Mouse (Mus musculus) heart, embryonic 14.5 days (tissue): ENCODE results near the gene Carns1. TPM values are rescaled to one million over a fixed set of nuclear protein-coding genes. Genes with fewer than 3 reads are reported as not detected.

ENCODE experiments used
- ATAC-seq: fragments of 200-750 bp; cut with Nextera tagmentation; 2 replicates; pipeline ENCODE4 v1.8.0; 2017; ENCODE audit warnings: low read depth, moderate TSS enrichment; ENCODE audit not compliant: insufficient number of reproducible peaks, insufficient read depth, low FRiP score
- H3K27ac ChIP-seq, 2 experiments: fragments of 200-500 bp in 1 of 2; fragments of 300-500 bp in 1 of 2; sonication (generic) in 1 of 2; replicated peaks in 1 of 2; 2 replicates each; pipeline ENCODE4 v1.5.1; 2012 to 2014; ENCODE audit warnings: low read depth in 2 of 2, low read length in 2 of 2, control low read depth in 1 of 2, mild to moderate bottlenecking in 1 of 2, mixed read lengths in 1 of 2; ENCODE audit not compliant: control insufficient read depth in 1 of 2, insufficient read depth in 1 of 2
- H3K27me3 ChIP-seq: fragments of 300-500 bp; sonication (generic); 2 replicates; pipeline ENCODE4 v1.6.1; 2014; ENCODE audit warnings: mild to moderate bottlenecking, low read length, control low read depth; ENCODE audit not compliant: control insufficient read depth, insufficient read depth
- H3K36me3 ChIP-seq: fragments of 300-500 bp; sonication (generic); 2 replicates; pipeline ENCODE4 v1.6.1; 2014; ENCODE audit warnings: mild to moderate bottlenecking, control low read depth, low read length, mixed read lengths; ENCODE audit not compliant: control insufficient read depth, insufficient read depth
- H3K4me1 ChIP-seq, 2 experiments: fragments of 200-500 bp in 1 of 2; fragments of 300-500 bp in 1 of 2; sonication (generic) in 1 of 2; 2 replicates each; pipeline ENCODE4 v1.6.1; 2012 to 2014; ENCODE audit warnings: low read length in 2 of 2, control low read depth in 1 of 2, mixed read lengths in 1 of 2; ENCODE audit not compliant: control insufficient read depth in 2 of 2, insufficient read depth in 2 of 2
- H3K4me2 ChIP-seq: fragments of 300-500 bp; sonication (generic); 2 replicates; pipeline ENCODE4 v1.6.1; 2014; ENCODE audit warnings: mild to moderate bottlenecking, low read length
- H3K4me3 ChIP-seq, 2 experiments: fragments of 200-500 bp in 1 of 2; fragments of 300-500 bp in 1 of 2; sonication (generic) in 1 of 2; 2 replicates each; pipeline ENCODE4 v1.5.1; 2012 to 2014; ENCODE audit warnings: low read length in 2 of 2, mild to moderate bottlenecking in 2 of 2, control low read depth in 1 of 2, low read depth in 1 of 2, moderate library complexity in 1 of 2; ENCODE audit not compliant: control insufficient read depth in 1 of 2, insufficient read depth in 1 of 2
- H3K9ac ChIP-seq: fragments of 300-500 bp; sonication (generic); 2 replicates; pipeline ENCODE4 v1.6.1; 2014; ENCODE audit warnings: mild to moderate bottlenecking, low read length
- H3K9me3 ChIP-seq: fragments of 300-500 bp; sonication (generic); 2 replicates; pipeline ENCODE4 v1.6.1; 2016; ENCODE audit warnings: low read length, control low read depth; ENCODE audit not compliant: control insufficient read depth
- WGBS: fragments of 180-500 bp; shearing (Covaris S2); extraction: QIAGEN DNeasy Blood & Tissue Kit; methylation state at CpG from one replicate; pipeline ENCODE4 v1.1.7; 2014; 5-methylcytosine and 5-hydroxymethylcytosine counted together
- polyA plus RNA-seq: library from polyadenylated mRNA; unstranded; fragments of >200 nt; fragmentation: Nextera tagmentation; extraction: Ambion mirVana; gene quantifications from 2 replicates; pipeline ENCODE4 v1.2.1, GENCODE M21; 2014

Gene Carns1
- polyA plus RNA-seq, 1 experiment from 2014 or later: 6.5 TPM

GRCm38 (mm10) chr19:4192251-4192985, 17.1 kb upstream of the Carns1 start:
- Histone ChIP-seq H3K4me3 (peak overlapping the region; percentile 68 to 71), H3K4me1 (peaks cover 20 to 36% of the 10 kb centered on the region in 2 experiments), H3K9me3 (no peaks in the 10 kb centered on the region), H3K9ac (peak overlapping the region; percentile 93), H3K4me2 (peak overlapping the region; percentile 94), H3K36me3 (peaks cover 45% of the 10 kb centered on the region), H3K27ac (peak overlapping the region; percentile 73 to 89), H3K27me3 (no peaks in the 10 kb centered on the region)
- under 1% methylated on average over 41 of the region's 52 CpGs for WGBS
- ATAC-seq: peak; percentile 38

GRCm38 (mm10) chr19:4191528-4192250, 16.4 kb upstream of the Carns1 start, which contains the start of gene Ppp1ca:
Gene Ppp1ca, plus strand, starts transcription at chr19:4192065.
- H3K4me3 ChIP-seq: peak within 1 kb of the TSS; percentile 68 to 71
- peak within 1 kb of the TSS; percentile 78 to 89 for H3K27ac ChIP-seq
- peak; percentile 88 for ATAC-seq
- H3K9me3 ChIP-seq: no peaks in the 10 kb centered on the region
- peak within 1 kb of the TSS; percentile 93 for H3K9ac ChIP-seq
- H3K4me2 ChIP-seq: peak within 1 kb of the TSS; percentile 94
- H3K4me1 ChIP-seq: peaks cover 25 to 40% of the 10 kb centered on the region in 2 experiments
- peaks cover 38% of the 10 kb centered on the region for H3K36me3 ChIP-seq
- no peaks in the 10 kb centered on the region for H3K27me3 ChIP-seq
- WGBS: 5% methylated on average over 40 of the region's 47 CpGs

- no peaks in the 10 kb centered on the region for H3K9me3 ChIP-seq
- peak within 1 kb of the TSS; percentile 93 for H3K9ac ChIP-seq
- peak within 1 kb of the TSS; percentile 68 to 71 for H3K4me3 ChIP-seq
- H3K36me3 ChIP-seq: peaks cover 30% of the 10 kb centered on the region
- peak within 1 kb of the TSS; percentile 78 to 89 for H3K27ac ChIP-seq
- H3K4me2 ChIP-seq: peak within 1 kb of the TSS; percentile 94
- no peak for ATAC-seq
- H3K27me3 ChIP-seq: no peaks in the 10 kb centered on the region
- WGBS: 50% methylated on average over 4 of the region's 4 CpGs
- peaks cover 26 to 37% of the 10 kb centered on the region in 2 experiments for H3K4me1 ChIP-seq
These were observed 15.6 kb upstream of the Carns1 start, which contains the start of gene Tbc1d10c for GRCm38 (mm10) chr19:4190831-4191334. Gene Tbc1d10c, minus strand, starts transcription at chr19:4191284.

GRCm38 (mm10) chr19:4189051-4189620, 13.9 kb upstream of the Carns1 start:
- ATAC-seq: no peak
- Histone ChIP-seq H3K4me3 (no peak overlapping the region), H3K9me3 (no peaks in the 10 kb centered on the region), H3K36me3 (peaks cover 13% of the 10 kb centered on the region), H3K4me1 (peaks cover 38 to 48% of the 10 kb centered on the region in 2 experiments), H3K27ac (no peak overlapping the region), H3K9ac (no peak overlapping the region), H3K27me3 (no peaks in the 10 kb centered on the region), H3K4me2 (no peak overlapping the region)
- 80% methylated on average over 12 of the region's 12 CpGs for WGBS

GRCm38 (mm10) chr19:4187303-4187702, 12.0 kb upstream of the Carns1 start:
- H3K4me2 ChIP-seq: no peak overlapping the region
- no peaks in the 10 kb centered on the region for H3K27me3 ChIP-seq
- peaks cover 29 to 37% of the 10 kb centered on the region in 2 experiments for H3K4me1 ChIP-seq
- 55% methylated on average over 3 of the region's 3 CpGs for WGBS
- no peaks in the 10 kb centered on the region for H3K9me3 ChIP-seq
- no peak overlapping the region for H3K4me3 ChIP-seq
- no peak overlapping the region; the same call in 1 of the 2 replicates for H3K9ac ChIP-seq
- H3K27ac ChIP-seq: 0 out of 4 replicates have a peak overlapping the region, but pooled peaks of 1 of the 2 experiments have one; percentile 19
- H3K36me3 ChIP-seq: no peaks in the 10 kb centered on the region
- ATAC-seq: no peak

DNA sequence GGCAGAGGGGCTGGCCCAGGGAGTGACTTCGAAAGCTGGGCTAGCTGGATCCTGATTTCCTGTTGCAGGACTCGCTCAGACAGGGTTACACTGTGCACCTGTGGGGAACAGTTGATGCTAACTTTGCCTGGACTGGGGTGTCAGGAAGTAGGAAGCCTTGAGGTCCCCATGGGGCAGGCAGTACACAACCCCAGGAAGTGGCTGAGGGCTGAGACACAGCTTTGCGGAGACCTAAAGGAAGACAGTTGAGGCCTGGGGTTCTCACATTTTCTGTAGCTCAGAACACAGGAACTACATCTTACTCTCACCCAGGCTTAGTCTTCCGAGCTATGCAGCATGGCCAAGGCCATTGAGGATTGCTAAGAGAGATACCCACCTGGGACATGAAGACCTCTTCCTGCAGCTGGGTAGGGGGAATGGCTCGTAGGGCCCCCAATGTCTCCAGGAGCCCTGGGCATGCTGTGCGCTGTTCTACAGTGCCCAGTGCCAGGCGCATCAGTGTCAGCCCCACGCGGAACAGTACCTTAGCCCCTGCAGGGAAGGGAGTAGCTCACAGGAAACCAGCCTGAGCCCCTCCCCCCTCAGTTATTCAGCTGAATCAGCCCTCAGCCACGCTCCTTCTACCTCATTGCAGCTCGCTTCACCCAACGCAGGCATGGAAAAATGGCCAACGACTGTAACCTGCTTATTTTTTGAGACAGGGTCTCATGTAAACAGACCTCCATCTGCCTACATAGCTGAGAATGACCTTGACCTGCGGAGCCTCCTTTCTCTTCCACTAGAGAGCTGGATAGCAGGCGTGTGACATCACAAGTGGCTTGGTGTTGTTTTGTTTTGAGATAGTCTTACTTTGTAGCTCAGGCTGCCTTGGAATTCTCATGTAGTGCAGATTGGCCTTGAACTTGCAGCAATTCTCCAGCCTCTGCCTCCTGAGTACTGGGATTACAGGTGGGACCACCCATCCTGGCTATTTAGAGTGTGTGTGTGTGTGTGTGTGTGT, 10.0 kb upstream of the Carns1 start:
- no peak for ATAC-seq
- 45% methylated on average over 15 of the region's 15 CpGs for WGBS
- Histone ChIP-seq H3K4me1 (peaks cover 24 to 28% of the 10 kb centered on the region in 2 experiments), H3K4me3 (no peak overlapping the region), H3K36me3 (no peaks in the 10 kb centered on the region), H3K27me3 (no peaks in the 10 kb centered on the region), H3K27ac (peak overlapping the region; percentile 2 to 42; a peak in 2 of 4 replicates), H3K4me2 (peak overlapping the region; percentile 16; the same call in 1 of the 2 replicates), H3K9me3 (no peaks in the 10 kb centered on the region), H3K9ac (no peak overlapping the region)
